ENCODE assay signal across 23 mouse cellular contexts in genomic region chr14:12334925-12335324, GRCm38 (mm10). TPM values are rescaled to one million over a fixed set of nuclear protein-coding genes. Genes with fewer than 3 reads are reported as not detected.
DNase-seq lines count a peak whose midpoint lies in the region; ATAC-seq lines count a peak whose summit lies in the region.
"Had no signal": no experiment of that assay in that cellular context is flagged by ENCODE, and none has a peak within 500 bp of the region (broad histone marks: within the 10 kb centered on the region; RNA-seq: fewer than 3 reads in every experiment).

No protein-coding gene starts in this region.

- H3K27ac ChIP-seq in embryonic facial prominence, embryonic 11.5 days (replicated peaks; ENCODE audit: low read depth, low read length), result no peak overlapping the region
- no peak overlapping the region for H3K27ac ChIP-seq in embryonic facial prominence, embryonic 10.5 days (replicated peaks)
- no peak overlapping the region for H3K27ac ChIP-seq in liver, embryonic 11.5 days (ENCODE audit: low read depth, low read length)
- H3K27ac ChIP-seq: embryonic facial prominence, embryonic 13.5 days; gastrocnemius, adult 2 months; hindbrain, embryonic 14.5 days; limb, embryonic 15.5 days had no signal

- H3K4me2 ChIP-seq in embryonic facial prominence, embryonic 11.5 days (ENCODE audit: low read depth, low read length), result no peak overlapping the region
- H3K4me2 ChIP-seq in liver, embryonic 11.5 days, result no peak overlapping the region
- H3K4me2 ChIP-seq: embryonic facial prominence, embryonic 13.5 days; hindbrain, embryonic 14.5 days; limb, embryonic 15.5 days had no signal

- no peak overlapping the region for H3K9ac ChIP-seq in embryonic facial prominence, embryonic 11.5 days (replicated peaks; ENCODE audit: low read length)
- H3K9ac ChIP-seq in liver, embryonic 11.5 days (ENCODE audit: low read depth, low read length), result no peak overlapping the region
- H3K9ac ChIP-seq: embryonic facial prominence, embryonic 13.5 days; hindbrain, embryonic 14.5 days; limb, embryonic 15.5 days; liver, postnatal 0 days had no signal

- 46% methylated on average over 7 of the region's 7 CpGs for WGBS in embryonic facial prominence, embryonic 11.5 days
- 52% methylated on average over 7 of the region's 7 CpGs for WGBS in embryonic facial prominence, embryonic 10.5 days
- 45% methylated on average over 7 of the region's 7 CpGs for WGBS in liver, embryonic 11.5 days

- H3K9me3 ChIP-seq in embryonic facial prominence, embryonic 11.5 days (replicated peaks; ENCODE audit: control insufficient read depth, low read length), result no peaks in the 10 kb centered on the region
- H3K9me3 ChIP-seq in embryonic facial prominence, embryonic 10.5 days, result no peaks in the 10 kb centered on the region
- no peaks in the 10 kb centered on the region for H3K9me3 ChIP-seq in liver, embryonic 11.5 days (ENCODE audit: control insufficient read depth, low read length)
- H3K9me3 ChIP-seq: embryonic facial prominence, embryonic 13.5 days; limb, embryonic 15.5 days had no signal

- H3K36me3 ChIP-seq in embryonic facial prominence, embryonic 11.5 days (replicated peaks; ENCODE audit: control insufficient read depth, insufficient read depth, low read depth, low read length), result no peaks in the 10 kb centered on the region
- H3K36me3 ChIP-seq in embryonic facial prominence, embryonic 10.5 days (replicated peaks), result no peaks in the 10 kb centered on the region
- H3K36me3 ChIP-seq in liver, embryonic 11.5 days (ENCODE audit: control insufficient read depth, insufficient read depth, low read length), result no peaks in the 10 kb centered on the region
- H3K36me3 ChIP-seq: embryonic facial prominence, embryonic 13.5 days; limb, embryonic 15.5 days had no signal

- H3K27me3 ChIP-seq in embryonic facial prominence, embryonic 11.5 days (ENCODE audit: control insufficient read depth, insufficient read depth, low read length), result peaks cover 41% of the 10 kb centered on the region
- H3K27me3 ChIP-seq in embryonic facial prominence, embryonic 10.5 days (replicated peaks; ENCODE audit: low read depth, poor library complexity, severe bottlenecking), result peaks cover 100% of the 10 kb centered on the region
- H3K27me3 ChIP-seq in liver, embryonic 11.5 days (replicated peaks; ENCODE audit: control insufficient read depth, insufficient read depth, low read length), result peaks cover 45% of the 10 kb centered on the region

- DNase-seq in embryonic facial prominence, embryonic 11.5 days (ENCODE audit: low spot score), result no peak
- DNase-seq in embryonic facial prominence, embryonic 10.5 days (ENCODE audit: low spot score), result no peak
- DNase-seq in layer of hippocampus, adult 9-11 months, result peak; percentile 25
- no peak for DNase-seq in layer of hippocampus, postnatal 25 days (ENCODE audit: extremely low spot score in 1 of 2, low spot score in 1 of 2)
- peak; percentile 48 to 57 for DNase-seq in right cerebral cortex, postnatal 10 days (ENCODE audit: low spot score in 2 of 2)
- DNase-seq in right cerebral cortex, postnatal 25 days, result no peak
- DNase-seq in liver, embryonic 11.5 days (ENCODE audit: low spot score), result no peak
- DNase-seq: adrenal gland, adult 2 months; B cell, adult 2 months; cerebellum, postnatal 25 days; gastrocnemius, adult 2 months; heart, adult 18-20 months; heart, postnatal 36 days; kidney, adult 11 months; kidney, postnatal 10 days; liver, postnatal 0 days; lung, postnatal 14 days had no signal

- 0 out of 2 replicates have a peak, but pooled peaks have one; percentile 26 for ATAC-seq in embryonic facial prominence, embryonic 11.5 days (replicated peaks; ENCODE audit: insufficient number of reproducible peaks, low FRiP score, low TSS enrichment, low read depth)
- ATAC-seq in liver, embryonic 11.5 days (replicated peaks; ENCODE audit: low FRiP score), result no peak
- ATAC-seq: liver, postnatal 0 days had no signal

- H3K4me1 ChIP-seq in embryonic facial prominence, embryonic 11.5 days (ENCODE audit: control insufficient read depth, insufficient read depth, low read length), result no peaks in the 10 kb centered on the region; the same call in 1 of the 2 replicates
- H3K4me1 ChIP-seq in embryonic facial prominence, embryonic 10.5 days, result peaks cover 3% of the 10 kb centered on the region; the same call in 1 of the 2 replicates
- H3K4me1 ChIP-seq in liver, embryonic 11.5 days (replicated peaks; ENCODE audit: control insufficient read depth, insufficient read depth, low read length), result no peaks in the 10 kb centered on the region
- H3K4me1 ChIP-seq: embryonic facial prominence, embryonic 13.5 days; limb, embryonic 15.5 days had no signal

- no peak overlapping the region for H3K4me3 ChIP-seq in embryonic facial prominence, embryonic 11.5 days (ENCODE audit: low read depth, low read length)
- no peak overlapping the region for H3K4me3 ChIP-seq in embryonic facial prominence, embryonic 10.5 days
- H3K4me3 ChIP-seq in liver, embryonic 11.5 days (ENCODE audit: low read depth, low read length), result no peak overlapping the region
- H3K4me3 ChIP-seq: embryonic facial prominence, embryonic 13.5 days; gastrocnemius, adult 2 months; limb, embryonic 15.5 days had no signal

RNA-seq across cellular contexts. Expression of gene Fezf2, which starts 13.1 kb away (rescaled TPM):
- polyA plus RNA-seq in embryonic facial prominence, embryonic 11.5 days (2014; fragmentation: Nextera tagmentation; extraction: Ambion mirVana), result 3.9 and 4.7 TPM in 2 replicates
- 2.8 and 3.2 TPM in 2 replicates for polyA plus RNA-seq in embryonic facial prominence, embryonic 10.5 days (2016; fragmentation: Nextera tagmentation; extraction: Ambion mirVana)
- 10 to 100 TPM; 41.7 to 42.4 TPM for total RNA-seq in layer of hippocampus, postnatal 25 days (2021)
- polyA plus RNA-seq in liver, embryonic 11.5 days (2014; fragmentation: Nextera tagmentation; extraction: Ambion mirVana), result 0.11 TPM in 1 of 2 replicates, not detected in the other
- total RNA-seq: adrenal gland, adult 2 months; gastrocnemius, adult 2 months; heart, adult 18-20 months; heart, postnatal 36 days; megakaryocyte, adult 5-6 weeks had no signal
- polyA plus RNA-seq: adrenal gland, adult 2 months; heart, embryonic 14.5 days; hindbrain, embryonic 14.5 days; limb, embryonic 15.5 days; liver, postnatal 0 days; small intestine, adult 2 months had no signal

RNA-seq across cellular contexts. Expression of gene 3830406C13Rik, which starts 51.0 kb away (rescaled TPM):
- polyA plus RNA-seq in embryonic facial prominence, embryonic 11.5 days (2014; fragmentation: Nextera tagmentation; extraction: Ambion mirVana), result 32.9 and 36.0 TPM in 2 replicates
- 20.9 and 25.9 TPM in 2 replicates for polyA plus RNA-seq in embryonic facial prominence, embryonic 10.5 days (2016; fragmentation: Nextera tagmentation; extraction: Ambion mirVana)
- 10 to 100 TPM; 30.3 to 30.7 TPM for total RNA-seq in layer of hippocampus, postnatal 25 days (2021)
- polyA plus RNA-seq in liver, embryonic 11.5 days (2014; fragmentation: Nextera tagmentation; extraction: Ambion mirVana), result 30.8 and 37.7 TPM in 2 replicates

RNA-seq across cellular contexts. Expression of gene Gm49355, which starts 51.1 kb away (rescaled TPM):
- polyA plus RNA-seq in embryonic facial prominence, embryonic 11.5 days (2014; fragmentation: Nextera tagmentation; extraction: Ambion mirVana), result 0.15 TPM in 2 replicates
- polyA plus RNA-seq in embryonic facial prominence, embryonic 10.5 days (2016; fragmentation: Nextera tagmentation; extraction: Ambion mirVana), result 0.07 and 0.16 TPM in 2 replicates
- under 1 TPM; 0.15 to 0.42 TPM for total RNA-seq in layer of hippocampus, postnatal 25 days (2021)
- 0.25 and 0.29 TPM in 2 replicates for polyA plus RNA-seq in liver, embryonic 11.5 days (2014; fragmentation: Nextera tagmentation; extraction: Ambion mirVana)
- total RNA-seq: heart, postnatal 36 days; megakaryocyte, adult 5-6 weeks had no signal
- polyA plus RNA-seq: adrenal gland, adult 2 months had no signal

Comparison
In these comparisons a context has a peak if more than half of its experiments do, and no peak if none do; other contexts are left out.
1. DNase-seq: peak in layer of hippocampus, adult 9-11 months (single experiment) and right cerebral cortex, postnatal 10 days (2 of 2); none in embryonic facial prominence, embryonic 11.5 days (single experiment), embryonic facial prominence, embryonic 10.5 days (single experiment), layer of hippocampus, postnatal 25 days (0 of 2), right cerebral cortex, postnatal 25 days (single experiment) and liver, embryonic 11.5 days (single experiment).